Mouse (Mus musculus) CH12.LX (cell line): ENCODE measurements around the gene Ccdc65.

Source experiments
- CTCF ChIP-seq, 2 experiments: IDR thresholded peaks in 1 of 2; conservative IDR thresholded peaks in 1 of 2; 2 replicates each; pipeline ENCODE4 v1.5.1; 2011 to 2012; ENCODE audit warnings: low read depth in 2 of 2, low read length in 2 of 2, improper control_type of control experiment in 1 of 2, inconsistent platforms in 1 of 2, mild to moderate bottlenecking in 1 of 2, moderate library complexity in 1 of 2
- EP300 ChIP-seq: IDR thresholded peaks from 2 replicates; pipeline ENCODE4 v1.6.1; 2011; ENCODE audit warnings: low read length, improper control_type of control experiment
- JUND ChIP-seq: conservative IDR thresholded peaks from 2 replicates; pipeline ENCODE4 v1.6.1; 2011; ENCODE audit warnings: low read depth, low read length, improper control_type of control experiment
- MAX ChIP-seq: IDR thresholded peaks from 2 replicates; pipeline ENCODE4 v1.6.1; 2011; ENCODE audit warnings: low read length, improper control_type of control experiment
- MAZ ChIP-seq: IDR thresholded peaks from 2 replicates; pipeline ENCODE4 v1.6.1; 2012; ENCODE audit warnings: low read depth, mild to moderate bottlenecking, inconsistent platforms, low read length, improper control_type of control experiment, moderate library complexity
- PAX5 ChIP-seq: IDR thresholded peaks from 2 replicates; pipeline ENCODE4 v1.6.1; 2012; ENCODE audit warnings: low read length, inconsistent platforms, mixed read lengths
- POLR2A ChIP-seq: IDR thresholded peaks from 2 replicates; pipeline ENCODE4 v1.6.1; 2011; ENCODE audit warnings: low read depth, mild to moderate bottlenecking, improper control_type of control experiment, low read length
- TCF12 ChIP-seq: IDR thresholded peaks from 2 replicates; pipeline ENCODE4 v1.6.1; 2014; ENCODE audit warnings: low read depth, mild to moderate bottlenecking, inconsistent platforms, low read length, improper control_type of control experiment
- USF1 ChIP-seq: IDR thresholded peaks from 2 replicates; pipeline ENCODE4 v1.6.1; 2014; ENCODE audit warnings: low read depth, mild to moderate bottlenecking, inconsistent platforms, low read length, improper control_type of control experiment
- ZMIZ1 ChIP-seq: IDR thresholded peaks from 2 replicates; pipeline ENCODE4 v1.6.1; 2012; ENCODE audit warnings: low read depth, mild to moderate bottlenecking, inconsistent platforms, low read length, improper control_type of control experiment
- ZNF384 ChIP-seq: IDR thresholded peaks from 2 replicates; pipeline ENCODE4 v1.6.1; 2012; ENCODE audit warnings: low read depth, low read length, improper control_type of control experiment, inconsistent platforms

DNA sequence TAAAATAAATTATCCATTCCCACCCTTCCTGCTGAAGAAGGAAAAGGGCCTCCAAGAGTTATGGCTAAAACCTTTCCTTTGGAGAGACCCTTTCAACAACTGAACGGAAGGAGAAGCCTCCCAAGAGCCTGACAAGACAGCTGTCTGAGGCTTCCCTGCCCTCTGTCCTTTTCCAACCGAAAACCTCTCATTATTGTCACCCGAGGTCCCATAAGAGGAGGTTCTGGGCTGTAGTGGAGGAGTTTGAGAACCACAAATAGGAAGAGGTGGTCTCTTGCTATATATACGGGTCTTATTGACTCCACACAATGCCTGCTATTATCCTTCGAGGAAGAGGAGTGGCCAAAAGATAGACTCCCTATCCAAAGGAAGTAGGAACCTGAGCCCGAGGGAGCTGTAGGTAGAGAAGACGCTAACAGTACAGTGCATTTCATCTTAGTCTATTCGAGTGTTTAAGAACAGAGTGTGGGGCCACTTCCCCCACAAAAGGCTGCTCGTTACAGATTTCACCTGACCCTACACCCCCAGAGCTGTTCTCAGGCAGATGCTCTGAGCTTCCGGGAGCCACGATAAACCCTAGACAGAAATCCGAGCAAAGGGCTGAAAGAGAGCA is 63.9 kb downstream of the Ccdc65 start:
- no peak for TF ChIP-seq MAZ
- no peak for TF ChIP-seq USF1
- no peak for TF ChIP-seq CTCF (conservative IDR thresholded peaks at IDR 0.05 in 1 of 2, IDR thresholded peaks at IDR 0.05 in 1 of 2; ENCODE audit: low read depth in 2 of 2, low read length in 2 of 2)
- no peak for TF ChIP-seq EP300
- no peak for TF ChIP-seq JUND
- TF ChIP-seq ZNF384: no peak
- no peak for TF ChIP-seq POLR2A
- no peak for TF ChIP-seq MAX
- no peak for TF ChIP-seq ZMIZ1
- TF ChIP-seq PAX5: no peak
- TF ChIP-seq TCF12: no peak
